Mouse (Mus musculus) megakaryocyte, adult 5-6 weeks (primary cell): Measurements from ENCODE around the gene Vps53. TPM values are rescaled to one million over a fixed set of nuclear protein-coding genes. Genes with fewer than 3 reads are reported as not detected.
A peak's percentile ranks its signal among the peaks of the same experiment; 100 is the strongest.
"Not testable (repeated sequence)": the region's sequence is repeated elsewhere in the genome, so short reads cannot be mapped to it uniquely, and the experiment has no call there.

ENCODE experiments used
- ATAC-seq: 2 replicates; pipeline ENCODE4 v1.8.0; 2016; ENCODE audit warnings: mild to moderate bottlenecking, inconsistent platforms; ENCODE audit not compliant: poor library complexity, severe bottlenecking
- total RNA-seq, 2 experiments: library from RNA; stranded (forward) in 1 of 2; stranded (reverse) in 1 of 2; fragments of 153-499, 151-499 nt in 1 of 2; fragments of 221-1000, 200-1000 nt in 1 of 2; gene quantifications; 2 replicates each; pipeline versions ENCODE4 v1.2.3 to v1.2.4; 2015 to 2017

The Vps53 gene
- total RNA-seq (2015) (22.2 and 30.5 TPM in 2 replicates), total RNA-seq (2017) (31.5 and 32.8 TPM in 2 replicates)

DNA sequence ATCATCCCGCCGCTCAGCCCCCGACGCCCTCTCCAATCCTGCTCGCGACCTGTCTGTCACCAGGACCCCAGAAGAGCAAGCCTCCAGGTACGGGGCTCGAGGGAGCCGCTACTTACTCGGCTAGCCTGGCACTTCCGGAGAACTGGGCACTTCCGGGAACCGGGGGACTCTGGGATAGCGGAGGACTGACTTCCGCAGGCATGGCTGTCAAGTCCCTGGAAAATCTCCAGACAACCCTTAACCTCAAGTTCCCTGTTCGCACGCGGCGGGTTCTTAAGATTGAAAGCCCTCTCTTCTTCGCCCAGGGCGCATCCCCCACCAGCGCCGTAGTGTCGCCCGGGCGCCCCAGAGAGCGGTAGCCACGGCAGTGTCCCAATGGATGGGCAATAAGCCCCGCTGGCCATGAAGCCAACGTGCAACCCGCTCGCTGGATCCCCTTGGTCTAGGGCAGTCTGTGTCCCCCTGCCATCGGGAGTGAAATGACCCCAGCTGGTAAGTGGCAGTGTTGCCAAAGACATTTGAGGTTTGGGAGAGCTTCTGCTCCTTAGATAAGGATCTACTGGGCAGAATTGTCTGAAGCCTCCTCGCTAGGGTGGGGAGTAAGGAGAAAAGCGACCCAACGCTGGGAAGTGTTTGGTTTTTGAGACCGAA is at the start of gene Vps53, which contains the start of gene Fam57a:
Vps53 (minus strand) TSS at position 153 of the 651 bp plus-strand sequence.
Fam57a (plus strand) TSS at position 177 of the 651 bp plus-strand sequence.
- ATAC-seq = peak; percentile 86

DNA sequence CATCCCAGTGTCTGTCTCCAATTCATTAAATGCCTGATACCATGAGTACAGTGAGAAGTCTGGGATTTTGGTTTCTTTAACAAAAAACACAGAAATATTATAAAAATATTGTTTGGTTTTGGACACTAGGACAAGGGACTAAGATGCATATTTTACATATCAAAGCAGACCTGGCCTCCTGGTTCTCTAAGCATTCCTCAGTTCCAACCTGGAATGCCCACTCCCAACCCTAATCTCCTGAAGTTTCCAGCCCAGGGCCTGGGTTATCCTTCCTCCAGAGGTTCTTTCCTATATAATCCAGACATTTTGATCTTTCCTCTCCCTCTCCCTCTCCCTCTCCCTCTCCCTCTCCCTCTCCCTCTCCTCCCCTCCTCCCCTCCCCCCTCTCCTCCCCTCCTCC is 45.6 kb upstream of the Vps53 start:
- ATAC-seq = no peak

DNA sequence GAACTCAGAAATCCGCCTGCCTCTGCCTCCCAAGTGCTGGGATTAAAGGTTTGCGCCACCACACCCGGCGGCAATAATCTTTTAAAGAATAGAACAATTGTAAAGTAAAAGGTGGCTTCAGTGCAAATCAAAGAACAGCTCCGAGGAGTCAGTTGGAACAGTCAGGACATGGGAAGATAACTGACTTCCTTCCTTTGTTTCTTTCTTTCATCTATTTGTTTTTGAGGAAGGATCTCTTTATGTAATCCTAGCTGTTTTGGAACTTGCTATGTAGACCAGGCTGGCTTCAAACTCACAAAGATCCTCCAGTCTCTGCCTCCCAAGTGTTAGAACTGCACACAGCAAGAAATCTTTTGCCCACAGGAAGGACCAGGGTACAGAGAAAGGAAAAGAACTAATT is 45.2 kb upstream of the Vps53 start:
- no peak for ATAC-seq

DNA sequence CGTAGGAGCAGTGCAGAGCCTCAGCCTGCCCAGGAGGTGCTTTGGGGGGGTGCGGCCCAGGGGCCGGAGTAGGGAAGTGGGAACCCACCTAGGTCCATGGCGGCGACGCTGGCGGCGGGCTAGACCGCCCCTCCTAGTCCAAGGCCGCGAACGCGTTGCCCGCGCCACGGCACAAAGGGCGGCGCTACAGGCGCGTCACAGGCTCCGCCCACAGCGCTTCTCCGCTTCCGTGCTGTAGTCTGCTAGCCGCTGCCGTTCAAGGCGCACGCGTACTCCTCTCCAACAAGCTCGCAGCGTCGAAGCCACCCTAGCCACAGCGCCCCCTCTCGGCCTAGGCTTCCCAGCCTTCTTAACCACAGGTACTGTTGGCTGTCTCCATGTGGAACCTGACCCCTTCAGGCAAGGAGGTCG is 37.9 kb upstream of the Vps53 start, which contains the start of the genes Dbil5 and Gemin4:
Dbil5 (plus strand) TSS at position 219 of the 411 bp plus-strand sequence.
Gemin4 (minus strand) TSS at position 275 of the 411 bp plus-strand sequence.
- peak; percentile 100 for ATAC-seq

DNA sequence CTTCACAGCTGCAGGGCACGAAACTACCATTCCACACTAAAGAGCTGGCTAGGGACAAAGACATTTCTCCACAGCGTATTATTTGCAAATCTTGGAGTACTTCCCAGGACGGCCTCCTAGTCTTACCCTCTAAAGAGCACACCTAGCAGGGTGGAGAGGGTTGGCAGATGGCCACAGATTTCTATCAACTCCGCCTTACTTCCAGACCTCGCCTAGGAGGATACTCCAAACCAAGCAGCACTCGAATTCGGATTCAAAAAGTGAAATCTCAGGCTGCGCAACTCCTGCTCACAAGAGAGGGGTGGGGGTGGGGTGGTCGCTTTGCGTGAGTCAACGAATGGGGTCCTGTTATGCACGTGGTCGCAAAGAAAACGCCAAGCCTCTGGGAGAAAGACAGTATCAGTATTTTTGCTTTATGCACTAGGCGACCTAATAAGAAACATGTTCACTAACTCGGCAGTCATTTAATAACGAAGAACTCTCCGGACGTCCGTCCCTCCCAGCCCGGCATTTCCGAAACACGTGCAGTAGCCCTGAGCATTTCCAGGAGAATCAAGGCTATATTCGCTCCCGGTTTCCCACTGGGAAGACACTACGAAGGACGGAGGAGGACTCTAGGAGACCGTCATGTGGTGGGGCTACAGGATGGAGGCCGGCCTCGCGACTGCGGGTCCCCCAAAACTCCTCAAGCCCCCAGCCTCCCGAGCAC is 37.4 kb upstream of the Vps53 start:
- ATAC-seq = no peak

DNA sequence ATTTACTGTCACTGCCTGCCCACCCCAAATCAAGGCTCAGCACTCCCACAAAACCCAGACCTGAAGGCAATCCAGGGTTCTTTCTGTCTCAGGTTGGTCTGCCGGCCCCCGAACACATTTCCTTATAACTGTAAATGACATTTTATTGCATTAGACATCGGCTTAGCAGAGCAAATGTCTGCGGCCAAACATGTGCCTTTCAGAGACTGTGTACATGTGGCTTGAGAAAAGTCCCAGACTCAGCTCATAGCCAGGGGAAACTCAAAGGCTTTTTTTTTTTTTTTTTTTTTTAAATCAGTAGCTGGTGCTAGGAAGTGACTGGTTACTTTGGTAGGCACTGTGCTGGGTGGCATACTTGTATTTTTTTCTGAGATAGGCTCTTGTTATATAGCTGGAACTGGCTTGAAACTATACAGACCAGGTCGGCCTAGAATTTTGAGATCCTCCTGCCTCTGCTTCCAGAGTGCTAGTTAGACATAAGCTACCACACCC is 36.6 kb upstream of the Vps53 start:
- no peak for ATAC-seq

DNA sequence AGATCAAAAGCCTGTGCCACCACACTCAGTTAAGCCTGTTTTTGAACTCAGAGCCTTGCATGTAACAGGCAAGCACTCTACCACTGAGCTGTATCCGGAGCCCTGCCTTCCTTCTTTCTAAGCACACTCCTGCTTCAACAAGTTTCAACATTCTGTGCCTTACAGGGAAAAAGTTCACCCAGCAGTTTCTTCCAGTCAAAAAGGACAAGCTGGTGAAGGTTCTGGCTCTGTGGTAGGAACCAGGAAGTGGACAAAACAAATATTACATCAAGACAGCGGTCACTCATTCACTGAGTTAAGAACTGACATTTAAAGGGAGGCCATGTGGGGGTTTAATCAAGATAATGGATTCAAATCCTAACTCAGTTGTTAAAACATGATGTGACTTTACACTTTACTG is 35.6 kb upstream of the Vps53 start:
- no peak for ATAC-seq

DNA sequence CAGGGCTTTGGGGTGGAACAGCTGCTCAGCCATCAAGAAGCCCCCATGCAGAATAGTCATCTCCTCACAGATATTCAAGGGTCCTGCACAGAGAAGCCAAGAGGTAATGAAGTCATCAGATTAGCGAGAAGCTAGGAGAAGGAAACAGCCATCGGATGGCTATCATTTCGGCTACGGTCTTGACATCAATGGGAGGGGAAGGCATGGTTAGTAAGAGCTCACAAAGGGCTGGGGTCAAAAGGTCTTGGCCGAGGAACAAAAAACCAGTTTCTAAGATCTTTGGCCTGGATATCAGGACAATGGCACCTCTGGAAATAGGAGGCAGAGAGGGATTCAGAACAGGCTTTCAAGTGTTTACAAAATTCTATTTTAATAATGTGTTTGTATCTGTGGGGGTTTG is 34.4 kb upstream of the Vps53 start:
- ATAC-seq = no peak

DNA sequence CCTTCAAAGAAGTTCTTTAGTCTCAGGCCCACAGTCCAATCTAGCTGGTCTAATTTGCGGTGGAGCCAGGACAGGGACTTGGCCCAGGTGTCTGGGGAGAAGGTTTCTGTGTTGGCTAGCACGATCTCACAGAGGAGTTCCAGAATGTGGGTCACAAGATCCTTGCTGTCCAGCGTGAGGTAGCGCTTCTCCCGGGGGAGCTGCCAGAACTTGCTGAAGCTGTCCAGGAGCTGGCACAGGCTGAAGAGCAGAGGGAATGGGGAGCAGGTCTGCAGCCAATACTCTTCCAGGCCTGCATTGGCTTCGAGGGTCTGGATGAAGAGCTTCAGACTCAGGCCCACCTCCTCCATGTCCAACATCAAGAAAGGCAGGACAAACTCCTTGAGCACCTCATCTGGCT is 32.1 kb upstream of the Vps53 start:
- ATAC-seq = not testable (repeated sequence)

DNA sequence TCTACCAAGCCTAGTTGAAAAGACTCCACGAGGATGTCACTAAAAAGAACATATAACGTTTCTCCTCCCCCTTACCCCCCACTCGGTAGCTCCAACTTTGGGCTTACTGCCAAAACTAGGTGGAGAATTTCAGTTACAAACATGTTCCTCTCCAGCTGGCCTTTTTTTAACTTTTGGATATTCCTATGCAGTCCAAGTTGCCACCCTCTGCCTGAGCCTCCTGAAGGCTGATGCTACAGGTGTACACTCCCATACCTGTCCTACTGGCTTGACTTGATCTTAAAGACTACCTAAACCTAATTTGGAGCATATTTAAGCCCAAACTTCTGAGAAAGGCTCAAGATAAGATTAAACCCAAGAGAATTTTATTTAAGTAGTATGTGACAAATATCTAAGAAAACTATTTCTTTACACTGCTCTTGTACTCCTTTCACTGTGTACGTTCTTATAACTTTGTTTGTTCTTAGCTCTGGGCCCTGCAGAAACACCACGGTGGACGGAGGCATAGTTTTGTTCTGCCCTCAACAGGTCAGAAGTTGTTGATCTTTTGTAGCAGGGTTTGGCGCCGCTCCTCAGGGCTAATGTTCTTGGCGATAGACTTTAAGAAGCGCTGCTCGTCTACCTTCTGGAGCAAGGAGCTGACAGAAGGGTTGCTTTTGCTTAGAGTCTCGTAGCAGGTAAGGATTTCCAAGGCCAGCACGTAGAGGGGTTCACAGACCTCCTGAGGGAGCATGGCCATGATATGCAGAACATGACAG is 31.0 kb upstream of the Vps53 start:
- no peak for ATAC-seq

DNA sequence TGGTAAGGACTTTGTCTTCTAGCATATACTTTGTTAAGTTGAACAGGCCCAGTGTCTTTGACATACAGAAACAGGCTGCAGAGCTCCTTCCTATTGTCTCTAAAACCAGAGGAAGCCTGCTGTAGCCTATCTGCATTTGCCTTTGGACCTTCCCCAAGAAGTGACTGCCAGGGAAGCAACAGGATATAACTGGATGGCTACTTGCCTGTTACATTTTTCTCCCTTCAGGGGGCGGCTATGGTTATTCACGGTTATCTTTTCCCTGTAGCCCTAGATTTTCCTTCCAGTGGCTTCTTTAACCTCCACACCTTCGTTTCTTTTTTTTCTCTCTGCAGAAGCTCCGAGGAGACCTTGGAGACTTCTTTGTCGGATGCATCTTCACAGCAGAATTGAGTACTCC is 27.3 kb upstream of the Vps53 start:
- no peak for ATAC-seq

DNA sequence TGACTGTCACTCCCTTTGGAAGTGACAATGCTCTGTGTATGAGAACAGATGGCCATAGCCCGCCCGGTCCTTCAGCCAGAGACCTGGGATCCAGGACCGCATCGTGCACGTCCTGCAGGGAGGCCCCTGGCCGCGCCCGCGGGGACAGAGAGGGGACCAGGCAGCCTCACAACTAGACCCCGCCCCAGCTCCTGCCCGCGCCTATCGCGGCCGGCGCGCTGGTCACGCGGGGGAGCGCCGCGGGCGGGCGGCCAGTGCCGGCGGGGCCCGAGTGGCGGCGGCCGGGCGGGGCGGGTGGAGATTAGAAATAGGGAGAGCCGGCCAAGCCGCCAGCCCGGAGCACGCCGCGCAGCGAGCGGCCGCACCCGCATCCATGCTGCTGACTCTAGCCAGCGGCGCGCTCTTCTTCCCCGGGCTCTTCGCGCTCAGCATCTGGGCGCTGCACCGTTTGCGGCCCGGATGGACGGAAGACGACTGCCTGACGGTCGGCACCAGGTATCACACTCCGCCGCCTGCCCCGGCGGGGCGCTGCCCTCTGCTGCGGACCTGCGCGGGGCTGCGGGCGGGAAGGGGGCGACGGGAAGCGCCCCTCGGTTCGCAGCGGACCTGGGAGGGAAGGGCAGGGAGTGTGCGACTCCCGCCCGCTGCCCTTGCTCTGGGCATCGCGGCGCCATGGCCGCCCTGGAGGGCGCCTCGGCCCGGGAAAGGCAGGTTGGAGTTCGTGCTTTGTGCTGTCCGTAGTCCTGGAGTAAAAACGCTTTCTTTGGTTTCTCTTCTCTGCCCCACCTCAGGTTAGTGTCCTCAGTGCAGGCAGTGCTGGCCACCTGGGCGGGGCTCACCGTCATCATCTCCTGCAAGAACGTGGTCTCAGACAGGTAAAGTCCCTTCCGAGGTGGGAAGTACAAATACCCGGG is 22.6 kb upstream of the Vps53 start:
- peak; percentile 97 for ATAC-seq

DNA sequence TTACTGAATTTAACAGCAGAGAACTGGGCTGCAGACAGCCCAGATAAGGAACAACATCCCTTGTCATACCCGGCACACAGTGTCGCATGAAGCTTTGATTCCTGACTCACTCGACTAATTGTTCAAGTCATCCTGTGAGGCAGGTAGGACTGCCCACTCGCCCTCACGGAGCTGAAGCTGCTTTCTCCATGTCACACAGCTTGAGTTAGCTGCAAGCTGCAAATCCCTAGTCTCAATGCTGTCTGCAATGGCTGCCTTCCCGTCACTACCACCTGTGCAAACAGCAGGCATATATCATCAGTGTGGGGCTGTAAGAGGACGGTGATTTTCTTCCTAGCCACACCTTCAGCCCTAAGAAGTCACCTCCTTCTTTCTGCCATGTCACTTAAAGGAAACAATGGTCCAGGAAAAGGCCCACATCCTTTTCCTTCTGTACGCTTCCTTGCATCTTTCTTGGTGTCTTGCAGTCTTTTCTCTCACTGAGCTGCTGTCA is 17.6 kb upstream of the Vps53 start:
- ATAC-seq = no peak

DNA sequence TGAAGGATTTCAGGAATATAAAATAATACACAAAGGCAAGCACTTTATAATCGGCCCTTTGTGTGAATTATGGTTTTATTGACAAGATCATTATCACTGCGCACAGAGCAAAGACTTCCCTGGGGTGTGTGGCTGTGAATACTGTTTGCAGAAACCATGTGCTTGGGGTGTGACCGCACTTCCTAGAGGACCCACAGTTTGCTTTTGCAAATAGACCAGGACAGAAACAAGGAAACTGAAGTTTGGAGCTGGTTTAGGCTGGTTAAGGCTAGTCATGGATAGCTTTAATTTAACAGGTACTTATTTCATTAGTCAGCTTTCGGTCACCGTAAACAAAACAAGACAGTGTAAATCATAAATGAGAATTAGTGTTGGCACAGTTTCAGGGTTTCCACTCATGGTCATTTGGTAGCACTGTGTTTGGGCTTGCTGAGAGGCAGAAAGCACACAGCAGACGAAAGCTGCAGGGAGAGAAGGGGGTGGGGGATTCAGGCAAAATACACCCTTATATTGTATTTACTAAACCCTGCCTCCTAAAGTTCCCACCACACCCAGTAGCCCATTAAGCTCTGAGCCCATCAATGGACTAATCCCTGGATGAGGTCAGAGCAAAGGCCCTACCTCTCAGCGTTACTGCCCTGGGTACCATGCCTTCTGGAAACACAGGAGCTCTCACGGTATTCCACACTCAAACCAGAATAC is 17.0 kb upstream of the Vps53 start:
- no peak for ATAC-seq

DNA sequence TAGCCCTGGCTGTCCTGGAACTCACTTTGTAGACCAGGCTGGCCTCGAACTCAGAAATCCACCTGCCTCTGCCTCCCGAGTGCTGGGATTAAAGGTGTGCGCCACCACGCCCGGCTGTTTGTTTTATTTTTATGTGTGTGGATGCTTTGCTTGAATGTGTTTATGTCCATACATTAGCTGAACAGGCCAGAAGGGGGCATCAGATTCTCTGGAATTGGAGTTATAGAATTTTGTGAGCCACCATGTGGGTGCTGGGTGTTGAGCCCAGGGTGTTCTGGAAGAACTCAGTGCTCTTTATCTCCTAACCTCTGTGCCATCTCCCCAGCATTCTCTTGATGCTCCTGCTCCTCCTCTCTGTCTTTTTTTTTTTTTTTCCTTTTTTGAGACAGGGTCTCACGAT is 7.5 kb upstream of the Vps53 start:
- ATAC-seq = no peak

DNA sequence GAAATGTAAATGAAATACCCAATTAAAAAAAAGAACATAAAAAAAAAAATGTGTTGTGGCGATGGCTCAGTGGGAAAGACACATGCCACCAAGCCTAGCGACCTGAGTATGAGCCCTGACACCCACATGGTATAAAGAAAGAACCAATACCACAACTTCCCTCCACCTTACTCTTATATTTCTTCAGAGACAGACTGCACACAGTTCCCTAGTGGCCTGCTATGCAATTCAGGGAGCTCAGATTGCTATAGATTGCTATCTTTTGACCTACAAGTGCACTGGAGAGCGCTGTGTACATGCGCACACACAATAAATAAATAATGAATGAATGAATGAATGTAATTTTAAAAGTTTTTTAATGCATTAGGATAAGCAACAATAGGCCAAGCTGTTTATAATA is 4.3 kb upstream of the Vps53 start:
- ATAC-seq = no peak

DNA sequence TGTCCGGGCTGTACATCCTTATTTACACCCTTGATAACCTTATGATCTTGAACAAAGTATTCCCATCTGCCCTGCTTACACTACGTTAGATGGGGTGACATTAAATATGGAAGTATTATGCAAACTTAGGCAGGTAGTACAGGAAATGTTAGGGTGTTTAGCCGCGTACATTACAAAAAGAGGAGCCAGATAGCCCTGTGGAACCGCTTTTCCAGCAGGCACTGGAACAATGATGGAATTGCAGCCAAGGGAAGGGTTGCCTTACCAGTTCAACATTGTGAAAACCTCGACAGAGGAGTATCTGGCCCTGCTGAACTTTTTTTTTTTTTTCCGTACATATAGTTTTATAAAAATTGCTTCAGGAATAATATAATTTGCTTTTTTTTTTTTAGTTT is 696 bp upstream of the Vps53 start:
- ATAC-seq = no peak

DNA sequence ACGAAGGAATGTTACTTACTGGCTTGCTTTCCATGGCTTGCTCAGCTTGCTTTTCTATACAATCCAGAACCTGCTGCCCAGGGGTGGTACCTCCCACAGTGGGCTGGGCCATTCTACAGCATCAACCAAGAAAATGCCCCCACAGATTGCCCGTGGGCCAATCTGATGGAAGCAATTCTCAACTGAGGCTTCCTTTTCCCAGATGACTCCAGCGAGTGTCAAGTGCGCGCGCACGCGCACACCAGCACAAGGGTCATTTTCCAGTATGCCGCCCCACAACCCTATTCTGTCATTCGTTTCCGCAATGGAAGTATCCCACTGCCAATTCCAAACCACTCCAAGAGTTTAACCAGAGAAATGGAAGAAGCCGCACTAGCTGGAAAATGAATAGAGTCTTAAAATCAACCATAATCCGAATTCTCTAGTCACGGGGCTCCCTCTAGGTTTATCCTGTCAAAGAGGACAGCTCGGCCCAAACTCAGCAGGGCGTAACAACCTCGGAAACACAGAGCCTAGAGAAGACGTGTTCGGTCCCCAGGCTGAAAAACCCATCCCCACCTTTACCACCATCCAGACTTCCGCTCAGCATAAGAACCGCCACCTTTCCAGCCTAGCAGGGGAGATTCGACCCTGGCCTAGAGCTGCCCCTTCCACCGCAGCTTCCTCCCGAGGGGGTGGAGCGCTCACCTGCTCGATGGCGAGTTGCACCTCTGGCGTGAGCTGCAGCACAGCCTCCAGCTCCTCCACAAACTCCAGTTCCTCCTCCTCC is 537 bp downstream of the Vps53 start:
- peak; percentile 65 for ATAC-seq

DNA sequence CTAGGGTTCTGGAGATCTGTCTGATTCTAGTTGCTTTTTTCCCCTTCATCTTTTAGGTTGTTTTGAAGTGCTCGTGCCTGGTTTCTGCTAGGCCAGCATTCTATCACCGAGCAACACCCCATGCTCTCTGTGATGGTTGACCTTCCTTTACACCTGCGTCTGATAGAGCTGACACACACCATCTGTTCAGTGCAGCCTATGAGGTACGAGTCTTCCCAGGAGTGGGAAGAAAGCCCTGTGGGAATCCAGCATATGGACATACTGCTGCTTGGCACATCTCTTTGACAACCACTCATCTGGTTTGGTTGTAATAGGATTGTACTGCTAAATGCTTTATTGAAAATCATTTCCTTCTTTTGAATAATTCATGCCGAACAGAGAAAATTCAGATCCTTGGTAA is 9.2 kb downstream of the Vps53 start:
- no peak for ATAC-seq
